In genomic region chr13:43157370-43157769, GRCm38 (mm10) we compare ENCODE assay signal across 14 mouse cellular contexts.
"Had no signal": no experiment of that assay in that cellular context is flagged by ENCODE, and none has a peak within 500 bp of the region (broad histone marks: within the 10 kb centered on the region; RNA-seq: fewer than 3 reads in every experiment).

No protein-coding gene starts in this region.

- DNase-seq: kidney, adult 2 months; left cerebral cortex, postnatal 4 days; lung, embryonic 14.5 days; lung, postnatal 10 days; lung, postnatal 4 days; retina, postnatal 1 day; right cerebral cortex, postnatal 14 days; thymus, postnatal 4 days had no signal

- ATAC-seq: intestine, embryonic 16.5 days; liver, embryonic 12.5 days; midbrain, embryonic 16.5 days had no signal

- H3K9me3 ChIP-seq: limb, embryonic 15.5 days; liver, embryonic 12.5 days; neural tube, embryonic 13.5 days had no signal

- H3K4me3 ChIP-seq: limb, embryonic 15.5 days; liver, embryonic 12.5 days; neural tube, embryonic 13.5 days had no signal

- H3K4me1 ChIP-seq: liver, embryonic 12.5 days had no signal

- H3K9ac ChIP-seq: limb, embryonic 15.5 days; liver, embryonic 12.5 days; lung, embryonic 14.5 days; neural tube, embryonic 13.5 days had no signal

- H3K27ac ChIP-seq: liver, embryonic 12.5 days had no signal

- H3K4me2 ChIP-seq: limb, embryonic 15.5 days; liver, embryonic 12.5 days; lung, embryonic 14.5 days; midbrain, embryonic 11.5 days; neural tube, embryonic 13.5 days had no signal

- H3K27me3 ChIP-seq: limb, embryonic 15.5 days; liver, embryonic 12.5 days; neural tube, embryonic 13.5 days had no signal
